Mouse (Mus musculus): ENCODE data around the gene Pdcd6ip. TPM values are rescaled to one million over a fixed set of nuclear protein-coding genes. Genes with fewer than 3 reads are reported as not detected.
"Not testable (repeated sequence)": the region's sequence is repeated elsewhere in the genome, so short reads cannot be mapped to it uniquely, and the experiment has no call there.

Pdcd6ip gene
- total RNA-seq, 4 experiments from 2014 or later: 64.8 to 76.3 (median 66.6) TPM

- no peak for DNase-seq (ENCODE audit: low spot score in 2 of 2)
Observed at GRCm38 (mm10) chr9:113701441-113702160, 6.5 kb downstream of the Pdcd6ip start.

DNA sequence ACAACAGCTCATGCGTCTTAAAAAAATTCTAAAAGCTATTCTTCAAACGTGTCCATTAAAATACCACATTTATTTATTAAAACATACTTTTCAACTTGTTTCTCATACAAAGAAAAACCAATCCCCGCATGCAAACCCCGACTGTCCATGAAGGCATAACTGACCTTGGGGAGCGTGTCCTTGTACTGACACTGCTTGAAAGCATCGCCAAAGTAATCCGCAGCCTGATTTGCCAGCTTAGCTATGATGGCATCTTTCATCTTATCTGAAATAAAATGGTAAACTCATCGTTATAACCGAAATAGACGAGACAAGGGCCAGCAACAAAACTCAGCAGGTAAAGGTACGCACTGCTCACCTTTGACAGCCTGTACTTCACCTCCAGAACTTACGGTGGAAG is 20.6 kb downstream of the Pdcd6ip start:
- no peak for DNase-seq (ENCODE audit: low spot score in 2 of 2)

DNA sequence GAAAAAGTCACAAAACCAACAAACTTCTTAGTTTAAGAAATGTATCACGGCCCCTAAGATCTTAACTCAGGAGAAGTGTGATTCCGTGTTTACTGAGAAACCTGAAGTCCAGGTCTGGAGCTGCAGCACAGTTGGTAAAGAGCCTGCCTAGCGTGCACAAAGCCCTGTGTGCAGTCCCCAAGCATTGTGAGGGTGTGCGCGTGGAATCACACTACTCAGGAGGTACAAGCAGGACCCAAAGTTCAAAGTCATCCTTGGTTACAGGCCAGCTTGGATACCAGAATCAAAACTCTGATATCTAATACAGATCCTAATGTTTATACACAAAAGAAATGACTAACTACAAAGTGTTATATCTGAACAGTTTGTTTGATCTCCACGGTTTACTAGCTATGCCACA is 34.3 kb downstream of the Pdcd6ip start:
- DNase-seq (ENCODE audit: low spot score in 2 of 2): no peak

DNA sequence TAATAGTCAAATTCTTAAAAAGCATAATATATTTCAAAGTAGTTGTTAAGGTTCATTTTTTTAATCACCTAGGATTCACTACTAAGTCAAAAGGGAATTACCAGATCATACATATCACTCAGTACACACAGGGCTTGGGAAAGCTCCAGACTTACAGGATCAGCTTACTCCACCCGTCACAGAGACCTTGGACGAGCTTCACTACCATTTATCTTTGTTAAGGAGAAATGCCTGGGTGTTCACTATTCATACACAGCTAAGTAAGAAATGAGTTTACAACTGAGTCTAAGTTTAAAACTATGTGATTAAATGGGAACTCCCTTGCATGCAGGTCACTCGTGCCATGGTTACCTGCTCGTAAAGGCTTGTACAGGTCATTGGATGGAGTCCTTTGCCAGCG is 35.7 kb downstream of the Pdcd6ip start:
- DNase-seq (ENCODE audit: low spot score in 2 of 2): no peak

DNA sequence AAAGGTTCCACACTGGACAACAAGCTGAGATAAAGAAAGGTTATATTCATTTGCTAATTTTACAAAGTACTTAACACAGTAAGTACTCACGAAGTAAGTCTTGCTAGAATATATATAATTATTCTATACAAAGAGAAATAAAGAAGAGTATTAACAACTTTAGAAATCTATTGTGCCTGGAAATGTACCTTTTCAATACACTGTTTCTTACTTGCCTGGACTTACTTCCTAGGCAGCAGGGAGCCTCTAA is 37.3 kb downstream of the Pdcd6ip start:
- DNase-seq (ENCODE audit: low spot score in 2 of 2): no peak

DNA sequence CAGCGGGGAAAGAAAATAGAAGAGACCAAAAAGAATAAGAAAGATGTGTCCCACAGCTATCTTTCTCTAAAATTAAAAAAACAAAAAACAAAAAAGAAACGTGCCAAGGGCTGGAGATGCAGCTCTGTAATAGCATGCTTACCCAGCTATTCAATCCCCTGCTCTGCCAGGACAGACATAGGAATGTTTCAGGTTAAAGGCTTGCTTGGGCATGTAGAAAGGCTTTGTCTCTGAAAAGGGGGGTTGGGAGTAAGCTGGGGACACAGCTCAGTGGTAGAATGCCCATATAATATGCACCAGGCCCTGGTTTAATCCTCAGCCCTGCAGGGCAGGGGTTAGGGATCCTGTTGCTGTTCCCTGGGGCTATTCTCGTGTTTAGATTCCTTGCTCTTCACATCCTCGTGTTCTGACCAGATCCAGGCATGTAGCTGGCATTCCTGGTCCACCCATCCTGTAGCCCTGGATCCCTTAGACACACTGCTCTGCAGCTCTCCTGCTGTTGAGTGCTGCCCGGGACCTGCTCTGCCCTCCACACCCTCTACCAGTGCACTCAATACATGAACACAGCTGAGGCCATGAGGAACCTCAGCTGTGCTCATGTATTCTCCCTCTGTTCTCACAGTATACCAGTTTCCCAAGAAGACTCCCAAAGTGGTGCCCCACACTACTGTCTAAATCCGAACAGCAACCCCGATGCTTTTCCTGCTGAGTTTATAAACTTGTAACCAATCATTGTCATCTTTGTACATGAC is 37.8 kb downstream of the Pdcd6ip start:
- DNase-seq (ENCODE audit: low spot score in 2 of 2): no peak

DNA sequence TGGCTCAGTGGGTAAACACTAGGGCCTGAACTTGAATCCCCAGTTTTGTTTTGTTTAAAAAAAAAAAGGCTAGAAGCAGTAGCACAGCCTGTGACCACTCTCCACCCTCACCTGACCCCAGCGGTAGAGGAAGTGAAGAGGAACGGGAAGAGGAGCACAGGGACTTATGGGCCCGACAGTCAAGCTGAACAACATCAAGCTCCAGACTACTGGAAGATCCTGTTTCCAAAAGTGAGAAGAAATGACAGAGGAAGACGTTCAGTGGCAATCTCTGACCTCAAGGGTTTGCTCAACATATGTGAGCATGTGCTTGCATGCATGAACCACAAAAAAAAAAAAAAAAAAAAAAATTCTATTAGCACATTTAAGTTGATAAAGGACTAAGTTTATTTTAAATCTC is 44.6 kb downstream of the Pdcd6ip start:
- DNase-seq (ENCODE audit: low spot score in 2 of 2): no peak

GRCm38 (mm10) chr9:113657837-113658236 is 50.2 kb downstream of the Pdcd6ip start:
- no peak for DNase-seq (ENCODE audit: low spot score in 2 of 2)

DNA sequence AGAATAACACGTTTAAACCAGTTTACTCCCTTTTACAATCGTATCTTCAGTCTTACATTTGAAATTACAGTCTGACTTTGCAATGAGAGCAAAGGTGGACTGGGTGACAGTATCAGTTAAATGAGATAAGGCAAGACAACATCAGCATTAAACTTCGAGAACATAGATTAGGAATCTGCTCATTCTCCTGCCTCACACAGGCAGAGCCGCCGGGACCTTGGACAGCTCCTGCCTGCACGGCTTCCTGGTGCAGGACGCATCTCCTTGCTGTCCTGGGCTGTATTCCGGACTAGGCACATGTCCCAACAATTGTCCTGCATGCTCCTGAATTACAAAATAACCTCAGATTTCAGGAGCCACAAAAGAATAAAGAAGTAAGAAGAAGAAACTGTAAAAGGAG is 54.5 kb downstream of the Pdcd6ip start:
- DNase-seq (ENCODE audit: low spot score in 2 of 2): no peak

DNA sequence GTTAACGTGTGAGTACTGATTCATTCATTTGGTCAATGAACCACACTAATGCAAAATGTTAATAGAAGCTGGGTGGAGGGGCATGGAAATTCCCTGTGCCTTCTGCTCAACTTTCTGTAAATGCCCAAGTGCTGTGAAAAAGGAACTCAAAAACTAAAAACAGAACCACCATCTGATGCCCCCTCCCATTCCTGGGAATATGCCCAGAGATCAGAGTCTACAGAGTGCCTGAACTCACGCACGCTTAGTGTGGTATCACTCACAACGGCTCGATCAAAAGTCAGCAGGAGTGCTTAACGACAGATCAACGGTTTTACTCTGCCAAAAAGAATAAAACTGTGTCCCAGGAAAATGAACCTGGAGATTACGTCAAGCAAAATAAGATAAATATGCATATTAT is 57.3 kb downstream of the Pdcd6ip start:
- DNase-seq (ENCODE audit: low spot score in 2 of 2): no peak

DNA sequence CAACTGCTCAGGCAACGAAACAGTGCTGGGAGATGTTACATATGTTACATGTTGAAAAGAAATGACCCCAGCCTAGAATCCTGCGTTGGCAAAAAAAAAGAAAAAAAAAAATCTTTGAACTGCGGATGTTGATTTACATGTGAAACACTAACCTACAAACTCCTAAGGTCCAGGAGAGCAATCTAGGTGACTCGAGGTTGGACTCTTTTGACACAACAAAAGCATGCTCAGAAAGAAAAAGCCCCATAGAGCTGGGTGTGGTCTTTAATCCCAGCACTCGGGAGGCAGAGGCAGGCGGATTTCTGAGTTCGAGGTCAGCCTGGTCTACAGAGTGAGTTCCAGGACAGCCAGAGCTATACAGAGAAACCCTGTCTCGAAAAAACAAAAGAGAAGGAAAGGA is 58.8 kb downstream of the Pdcd6ip start:
- not testable (repeated sequence) for DNase-seq (ENCODE audit: low spot score in 2 of 2)

DNA sequence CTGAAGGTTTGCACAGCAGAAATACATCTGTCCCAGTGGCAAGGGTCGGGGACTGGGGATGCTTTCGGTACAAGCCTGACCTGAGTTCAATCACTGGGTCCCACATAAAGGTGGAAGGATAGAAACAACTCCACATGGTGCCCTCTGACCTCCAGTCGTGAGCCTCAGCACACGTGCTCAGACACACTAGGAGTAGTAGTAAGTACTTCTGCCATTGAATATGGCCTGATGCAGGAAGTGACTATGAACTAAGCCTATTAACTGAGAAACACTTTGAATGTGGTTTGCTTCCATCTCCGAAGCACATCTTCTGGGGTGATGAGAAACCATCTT is 62.3 kb downstream of the Pdcd6ip start:
- DNase-seq (ENCODE audit: low spot score in 2 of 2): no peak

DNA sequence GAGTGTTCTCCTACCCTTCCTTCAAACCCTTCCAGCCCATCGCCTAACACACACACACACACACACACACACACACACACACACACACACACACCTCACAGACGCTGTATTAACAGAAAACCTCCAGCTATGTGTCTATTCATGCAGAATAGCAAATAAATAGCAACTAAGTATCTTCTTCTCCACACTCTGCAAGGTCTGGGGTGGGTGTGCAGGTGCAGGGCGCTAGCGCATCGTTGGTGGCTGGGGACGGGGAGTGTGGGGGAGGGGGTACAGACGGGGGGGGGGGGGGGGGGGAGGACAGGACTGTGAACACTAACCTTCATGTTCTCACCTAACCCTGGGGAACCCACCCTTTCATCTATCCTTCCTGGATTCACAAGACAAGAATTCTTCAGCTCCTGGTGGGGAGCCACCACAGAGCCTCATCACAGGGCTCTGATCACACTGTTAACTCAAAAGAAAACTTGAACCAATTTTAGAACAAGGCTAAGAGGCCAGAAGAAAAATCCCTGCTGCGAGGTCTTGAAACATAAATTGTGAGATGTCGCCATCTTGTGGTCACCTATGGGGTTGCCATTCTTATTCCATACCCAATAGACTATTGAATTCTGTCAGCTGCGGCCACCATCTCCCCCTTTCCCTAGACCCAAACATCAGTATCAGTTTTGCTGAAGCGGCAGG is 62.8 kb downstream of the Pdcd6ip start:
- peak; percentile 56 to 74 for DNase-seq (ENCODE audit: low spot score in 2 of 2)

DNA sequence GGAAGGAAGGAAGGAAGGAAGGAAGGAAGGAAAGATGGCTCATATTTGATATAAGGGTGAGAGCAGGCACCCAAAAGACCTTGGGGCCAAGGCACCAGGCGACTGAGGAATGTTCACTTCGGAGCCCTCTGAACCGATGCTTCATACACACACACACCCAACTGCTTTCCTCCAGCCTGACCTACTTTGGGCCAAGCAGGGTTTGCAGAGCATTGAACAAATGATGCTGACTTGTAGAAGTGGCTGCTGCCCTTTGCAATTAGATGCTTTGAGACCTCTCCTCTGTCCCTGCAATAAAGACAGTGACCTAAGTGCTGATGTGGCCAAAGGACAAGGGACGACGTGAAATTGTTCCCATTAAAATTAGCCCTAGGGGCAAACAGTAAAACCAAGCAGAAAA is 63.4 kb downstream of the Pdcd6ip start:
- DNase-seq (ENCODE audit: low spot score in 2 of 2): no peak

- no peak for DNase-seq (ENCODE audit: low spot score in 2 of 2)
Observed at GRCm38 (mm10) chr9:113644076-113644475, 64.0 kb downstream of the Pdcd6ip start.

- no peak for DNase-seq (ENCODE audit: low spot score in 2 of 2)
Observed at GRCm38 (mm10) chr9:113643669-113644068, 64.4 kb downstream of the Pdcd6ip start.

GRCm38 (mm10) chr9:113634986-113635385 is 73.1 kb downstream of the Pdcd6ip start:
- DNase-seq (ENCODE audit: low spot score in 2 of 2): no peak

DNA sequence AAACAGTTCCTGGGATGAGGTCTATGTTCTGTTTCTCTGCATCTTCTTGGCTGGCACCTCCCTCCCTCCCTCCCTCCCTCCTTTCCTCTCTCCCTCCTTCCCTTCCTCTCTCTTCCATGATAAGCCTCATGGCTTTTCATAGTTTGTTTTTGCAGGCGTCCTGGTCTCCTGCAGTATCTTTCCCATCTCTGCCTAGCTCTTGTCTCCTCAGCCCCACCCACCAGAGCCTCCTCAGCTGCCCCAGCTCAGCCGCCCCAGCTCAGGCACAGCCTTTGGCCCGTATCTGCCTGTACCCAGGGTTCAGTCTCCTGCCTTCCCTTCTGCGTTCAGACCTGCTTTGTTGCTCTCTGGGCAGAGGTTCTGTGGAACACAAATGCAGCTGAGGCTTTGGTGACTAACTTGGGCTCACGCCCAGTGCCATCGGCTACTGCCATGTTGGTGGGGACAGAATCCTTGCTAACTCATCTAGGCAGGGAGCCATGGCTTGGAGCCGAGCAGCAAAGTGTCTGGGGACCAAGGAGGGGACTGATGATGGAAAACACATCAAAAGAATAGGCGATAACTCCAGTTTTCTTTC is 74.8 kb downstream of the Pdcd6ip start:
- peak in 1 of 2 experiments; percentile 66 for DNase-seq (ENCODE audit: low spot score in 2 of 2)

GRCm38 (mm10) chr9:113632350-113633043 is 75.6 kb downstream of the Pdcd6ip start:
- DNase-seq (ENCODE audit: low spot score in 2 of 2): no peak

DNA sequence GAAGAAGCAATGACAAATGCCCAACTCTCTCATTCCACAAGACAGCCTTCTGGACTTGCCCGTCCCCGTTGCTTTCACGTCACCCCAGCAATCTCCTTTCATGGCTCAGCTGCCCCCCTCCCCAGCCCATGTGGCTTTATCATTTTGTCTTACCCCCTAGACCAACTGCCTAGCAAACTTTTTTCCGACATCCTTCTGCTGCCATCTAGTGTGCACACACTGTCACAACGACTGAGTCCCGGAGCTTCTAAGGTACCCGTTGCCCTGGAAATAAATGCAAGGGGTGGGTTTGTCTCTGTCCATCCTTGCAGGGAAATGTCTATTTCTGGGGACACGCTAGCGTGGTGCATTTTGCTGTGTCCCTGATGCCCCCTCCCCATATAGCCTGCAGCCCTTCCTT is 78.4 kb downstream of the Pdcd6ip start:
- DNase-seq (ENCODE audit: low spot score in 2 of 2): peak in 1 of 2 experiments; percentile 60

GRCm38 (mm10) chr9:113629191-113629590 is 78.9 kb downstream of the Pdcd6ip start:
- no peak for DNase-seq (ENCODE audit: low spot score in 2 of 2)

- DNase-seq (ENCODE audit: low spot score in 2 of 2): no peak
Observed at GRCm38 (mm10) chr9:113628780-113629179, 79.3 kb downstream of the Pdcd6ip start.
